Mouse (Mus musculus): ENCODE measurements at regions not wholly inside any gene's neighbourhood (a gene's known extent, or its start where the extent isn't known, plus 50 kb on each side); places are given as distances from the start of the nearest gene placed in this dataset.

DNA sequence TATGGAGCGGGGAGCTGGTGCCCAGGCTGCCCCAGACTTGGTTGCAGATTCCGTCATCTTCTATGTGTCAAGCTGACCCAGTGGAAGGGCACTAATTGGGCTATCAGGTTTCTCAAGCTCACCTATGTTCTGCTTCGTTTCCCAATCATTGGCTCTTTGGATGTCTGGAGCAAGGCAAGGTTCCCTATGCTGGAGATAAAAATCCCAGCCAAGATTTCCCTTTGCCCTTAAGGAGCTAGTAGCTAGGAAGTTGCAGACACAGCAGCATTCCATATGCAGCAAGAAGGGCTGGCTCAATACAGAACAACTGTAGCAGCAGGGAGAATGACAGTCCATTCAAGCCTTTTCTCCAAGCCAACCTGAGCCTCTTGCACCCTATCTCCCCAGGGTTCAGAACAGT lies 159.2 kb upstream of the Zfp706 start:
- intact Hi-C loops (cut with DNase I) = no loop called here

GRCm38 (mm10) chr15:37165887-37166507 lies 158.4 kb upstream of the Zfp706 start:
- intact Hi-C loops (cut with DNase I) = no loop called here

DNA sequence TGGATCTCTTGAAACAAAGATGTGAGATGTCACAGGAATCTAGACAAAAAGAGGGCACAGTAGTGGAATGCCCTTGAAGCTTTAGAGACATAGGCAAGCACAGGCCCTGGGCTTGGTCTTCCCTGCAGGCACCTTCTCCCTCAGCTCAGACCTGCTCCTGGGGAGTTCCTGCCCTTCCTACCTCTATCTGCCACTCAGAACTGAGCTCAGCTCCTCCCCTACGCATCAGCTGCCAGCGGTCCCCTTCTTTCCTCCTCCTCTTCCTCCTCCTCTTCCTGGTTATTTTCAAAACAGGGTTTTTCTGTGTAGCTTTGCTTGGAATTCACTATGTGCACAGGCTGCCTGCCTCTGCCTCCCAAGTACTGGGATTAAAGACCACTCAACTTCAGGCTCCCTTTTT lies 157.6 kb upstream of the Zfp706 start:
- intact Hi-C loops (cut with DNase I) = no loop called here

- intact Hi-C loops (cut with DNase I) = no loop called here
These were observed 156.9 kb upstream of the Zfp706 start for GRCm38 (mm10) chr15:37164191-37165135.

GRCm38 (mm10) chr15:37159956-37160355 lies 152.4 kb upstream of the Zfp706 start:
- intact Hi-C loops (cut with DNase I) = no loop called here

GRCm38 (mm10) chr15:37159349-37159748 lies 151.8 kb upstream of the Zfp706 start:
- intact Hi-C loops (cut with DNase I) = no loop called here

- intact Hi-C loops (cut with DNase I) = no loop called here
These were observed 149.8 kb upstream of the Zfp706 start for GRCm38 (mm10) chr15:37157386-37157785.

- intact Hi-C loops (cut with DNase I) = no loop called here
These were observed 147.4 kb upstream of the Zfp706 start for GRCm38 (mm10) chr15:37154934-37155333.

- intact Hi-C loops (cut with DNase I) = no loop called here
These were observed 145.6 kb upstream of the Zfp706 start for GRCm38 (mm10) chr15:37153177-37153576.

DNA sequence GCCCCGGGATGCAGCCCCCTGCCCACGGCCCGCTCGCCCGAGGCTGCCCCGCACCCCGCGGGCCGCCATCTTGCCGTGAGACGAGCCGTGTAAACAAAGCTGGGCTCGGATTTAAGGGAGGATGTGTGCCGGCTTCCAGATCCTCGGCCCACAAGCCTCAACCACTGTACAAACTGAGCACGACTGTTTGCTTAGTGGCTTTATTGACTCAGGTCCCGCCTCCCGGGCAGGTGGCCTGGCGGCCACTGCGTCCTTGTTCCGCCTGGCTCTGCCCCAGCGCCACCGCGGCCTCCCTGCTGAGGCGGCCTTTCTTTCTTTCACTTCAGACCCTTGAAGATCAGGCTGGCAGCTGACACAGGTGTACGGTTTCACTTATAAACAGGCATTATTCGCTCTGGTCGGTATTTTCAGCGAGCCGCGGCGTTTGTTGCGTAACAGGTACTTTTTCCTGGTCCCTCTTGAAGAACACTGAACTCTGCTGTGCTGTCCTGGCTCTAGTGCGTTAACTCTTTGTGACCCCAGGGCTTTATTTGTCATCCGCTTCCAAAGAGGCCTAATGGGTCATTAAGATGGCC lies 128.1 kb upstream of the Zfp706 start:
- intact Hi-C loops (cut with DNase I) = no loop called here

- intact Hi-C loops (cut with DNase I) = no loop called here
These were observed 127.5 kb upstream of the Zfp706 start for GRCm38 (mm10) chr15:37134913-37135589.

- intact Hi-C loops (cut with DNase I) = no loop called here
These were observed 126.8 kb upstream of the Zfp706 start for GRCm38 (mm10) chr15:37134386-37134785.

DNA sequence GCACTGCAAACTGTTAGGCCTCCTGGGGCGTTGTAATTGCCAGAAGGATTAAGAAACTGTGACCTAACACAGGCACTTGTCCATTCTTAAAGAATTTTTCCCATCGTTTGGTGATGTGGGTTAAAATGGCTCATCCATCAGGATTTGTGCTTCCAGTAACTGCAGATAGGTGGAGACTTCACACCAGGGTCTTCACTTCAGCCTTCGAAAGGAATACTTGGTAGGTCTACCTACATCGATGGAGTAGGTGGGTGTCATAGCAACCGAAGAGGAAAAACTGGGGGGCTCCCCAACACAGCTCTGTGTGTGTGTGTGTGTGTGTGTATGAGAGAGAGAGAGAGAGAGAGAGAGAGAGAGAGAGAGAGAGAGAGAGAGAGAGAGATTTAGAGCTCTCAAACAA lies 126.3 kb upstream of the Zfp706 start:
- intact Hi-C loops (cut with DNase I) = no loop called here

DNA sequence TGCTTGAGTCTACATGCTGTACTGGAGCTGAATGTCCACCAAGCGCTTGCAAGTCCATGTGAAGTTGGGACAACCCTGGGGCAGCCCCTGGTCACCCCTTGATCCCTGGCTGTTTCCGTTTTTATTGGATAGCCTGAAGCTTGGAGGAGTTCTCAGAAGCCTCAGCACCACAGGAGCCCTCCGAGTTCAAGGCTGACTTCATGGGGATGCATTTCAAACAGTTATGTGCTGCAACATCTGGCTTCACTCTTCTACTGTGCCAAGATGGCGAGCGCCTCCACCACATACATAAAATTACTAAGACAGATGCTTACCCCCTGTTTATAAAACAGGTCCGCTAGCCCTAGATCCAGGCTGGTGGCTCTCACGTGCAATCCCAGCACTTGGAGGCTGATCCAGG lies 120.1 kb upstream of the Zfp706 start:
- intact Hi-C loops (cut with DNase I) = no loop called here

- intact Hi-C loops (cut with DNase I) = no loop called here
These were observed 119.6 kb upstream of the Zfp706 start for GRCm38 (mm10) chr15:37127170-37127569.

DNA sequence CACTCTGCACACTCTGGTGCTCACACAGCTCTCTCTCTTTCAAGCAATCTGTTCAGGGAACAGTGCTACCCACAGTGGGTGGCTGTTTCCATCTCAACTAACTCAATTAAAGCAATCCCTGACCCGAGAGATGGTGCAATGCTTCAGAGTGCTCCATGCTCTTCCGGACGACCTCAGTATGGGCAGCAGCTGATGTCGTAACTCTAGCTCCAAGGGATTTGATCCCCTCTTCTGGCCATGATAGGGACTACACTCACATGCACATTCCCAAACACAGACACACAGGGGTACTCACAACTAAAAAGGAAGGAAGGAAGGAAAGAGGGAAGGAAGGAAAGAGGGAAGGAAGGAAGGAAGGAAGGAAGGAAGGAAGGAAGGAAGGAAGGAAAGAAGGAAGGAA lies 118.2 kb upstream of the Zfp706 start:
- intact Hi-C loops (cut with DNase I) = no loop called here

GRCm38 (mm10) chr15:37124951-37125350 lies 117.4 kb upstream of the Zfp706 start:
- intact Hi-C loops (cut with DNase I) = no loop called here

DNA sequence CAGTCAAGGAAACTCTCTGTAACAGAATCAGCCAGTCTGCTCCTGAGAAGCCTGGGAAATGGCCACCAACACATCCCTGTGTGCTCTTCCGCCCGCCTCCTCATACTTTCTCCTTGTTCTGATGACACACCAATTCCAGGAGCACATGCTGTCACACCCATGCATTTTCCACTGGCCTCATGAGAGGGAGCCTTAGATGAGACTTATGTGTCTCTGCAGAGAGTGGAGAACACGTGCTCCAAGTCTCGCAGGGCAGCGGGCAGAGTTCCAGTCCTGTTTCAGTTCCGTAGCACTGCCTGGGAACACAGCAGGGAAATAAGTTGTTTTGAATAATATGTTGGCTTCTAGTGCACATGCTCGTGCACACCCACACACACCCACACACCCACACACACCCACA lies 116.7 kb upstream of the Zfp706 start:
- intact Hi-C loops (cut with DNase I) = no loop called here

DNA sequence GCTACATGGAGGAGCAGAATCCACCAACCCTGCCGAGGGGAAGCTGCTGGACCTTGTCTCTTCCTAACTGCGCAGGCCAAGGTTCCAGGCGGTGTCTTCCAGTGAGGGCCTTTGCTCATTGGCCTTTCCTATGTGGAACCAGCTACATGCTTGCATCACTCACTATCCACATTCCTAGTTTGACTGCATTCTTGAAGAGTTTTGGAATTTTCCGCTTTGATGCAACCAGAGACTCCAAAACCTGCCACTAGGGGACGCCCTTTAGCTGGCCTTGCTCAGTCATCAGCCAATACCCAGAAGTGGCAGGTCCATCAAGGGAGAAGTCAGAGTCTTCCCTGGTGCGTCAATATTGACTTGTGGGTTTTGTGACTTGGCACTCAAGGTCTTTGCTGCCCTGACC lies 112.8 kb upstream of the Zfp706 start:
- intact Hi-C loops (cut with DNase I) = loop anchor here (2.0 kb wide), 1 partner anchor 208 kb away; no protein-coding TSS in a partner anchor

- intact Hi-C loops (cut with DNase I) = loop anchor here (10.0 kb wide), 1 partner anchor 791 kb away; no protein-coding TSS in a partner anchor
These were observed 106.5 kb upstream of the Zfp706 start for GRCm38 (mm10) chr15:37114119-37114518.

DNA sequence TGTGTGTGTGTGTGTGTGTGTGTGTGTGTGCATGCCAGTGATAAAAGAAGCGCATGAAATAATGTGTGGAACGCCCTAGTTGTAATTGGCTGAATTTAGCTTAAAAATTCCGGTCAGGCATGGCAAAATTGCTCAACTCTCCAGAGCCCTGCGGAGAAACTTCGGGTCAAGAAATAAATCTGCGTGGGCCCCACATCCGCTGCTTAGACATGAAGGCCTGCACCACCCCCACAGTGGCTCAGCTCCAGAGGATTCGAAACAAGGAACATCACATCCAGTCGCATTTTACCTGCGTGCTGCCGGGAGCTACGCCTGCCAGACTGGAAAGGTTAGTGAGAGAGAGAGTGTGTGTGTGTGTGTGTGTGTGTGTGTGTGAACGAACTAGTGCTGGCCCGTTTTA lies 102.9 kb upstream of the Zfp706 start:
- intact Hi-C loops (cut with DNase I) = loop anchor here (10.0 kb wide), 1 partner anchor 794 kb away; no protein-coding TSS in a partner anchor
